Mouse (Mus musculus) ES-Bruce4 (cell line): ENCODE results near the gene Mrps35. TPM values are rescaled to one million over a fixed set of nuclear protein-coding genes. Genes with fewer than 3 reads are reported as not detected.

Experiments
- H3K27ac ChIP-seq: 2 replicates; pipeline ENCODE4 v1.5.1; 2012; ENCODE audit warnings: low read length, inconsistent platforms; ENCODE audit not compliant: insufficient read depth
- H3K27me3 ChIP-seq: 2 replicates; pipeline ENCODE4 v1.6.1; 2012; ENCODE audit warnings: mild to moderate bottlenecking, low read length, inconsistent platforms; ENCODE audit not compliant: control insufficient read depth, poor library complexity, insufficient read depth, severe bottlenecking
- H3K36me3 ChIP-seq: 2 replicates; pipeline ENCODE4 v1.6.1; 2012; ENCODE audit warnings: inconsistent platforms, mild to moderate bottlenecking, low read length, moderate library complexity; ENCODE audit not compliant: control insufficient read depth, poor library complexity, insufficient read depth, severe bottlenecking
- H3K4me1 ChIP-seq: one replicate; pipeline ENCODE4 v1.8.1; 2011; ENCODE audit warnings: low read length; ENCODE audit not compliant: control insufficient read depth, insufficient read depth
- H3K4me3 ChIP-seq: 2 replicates; pipeline ENCODE4 v1.5.1; 2011; ENCODE audit warnings: low read depth, mild to moderate bottlenecking, low read length
- H3K9ac ChIP-seq: 2 replicates; pipeline ENCODE4 v1.6.1; 2012; ENCODE audit warnings: low read depth, mild to moderate bottlenecking, inconsistent platforms; ENCODE audit not compliant: poor library complexity, severe bottlenecking
- H3K9me3 ChIP-seq: replicated peaks from 2 replicates; pipeline ENCODE4 v1.6.1; 2012; ENCODE audit warnings: mild to moderate bottlenecking, low read length, inconsistent platforms; ENCODE audit not compliant: control insufficient read depth, poor library complexity, insufficient read depth, severe bottlenecking
- CTCF ChIP-seq: IDR thresholded peaks from one replicate; pipeline ENCODE4 v1.8.1; 2011; ENCODE audit warnings: low read depth, low read length
- EP300 ChIP-seq: IDR thresholded peaks from 2 replicates; pipeline ENCODE4 v1.6.1; 2011; ENCODE audit warnings: low read depth, low read length; ENCODE audit not compliant: insufficient read depth
- POLR2A ChIP-seq: IDR thresholded peaks from one replicate; pipeline ENCODE4 v1.8.1; 2011; ENCODE audit warnings: low read length; ENCODE audit not compliant: insufficient read depth
- polyA plus RNA-seq: library from polyadenylated mRNA; stranded (reverse); fragments of >200 nt; gene quantifications from 2 replicates; pipeline ENCODE4 v1.2.4, GENCODE M21; 2011; ENCODE audit warnings: low read depth; ENCODE audit not compliant: missing spikeins, insufficient read depth, insufficient read length

Mrps35 gene
- polyA plus RNA-seq, 1 experiment: 87.6 TPM

GRCm38 (mm10) chr6:147087736-147088135, 45.2 kb downstream of the Mrps35 start:
- TF ChIP-seq CTCF: no peak
- no peak for TF ChIP-seq EP300
- TF ChIP-seq POLR2A: no peak
- H3K27me3 ChIP-seq: no peaks in the 10 kb centered on the region

GRCm38 (mm10) chr6:147088517-147088916, 46.0 kb downstream of the Mrps35 start:
- no peak overlapping the region for H3K9ac ChIP-seq
- H3K4me3 ChIP-seq: no peak overlapping the region
- H3K4me1 ChIP-seq: peaks cover 3% of the 10 kb centered on the region
- H3K9me3 ChIP-seq: no peaks in the 10 kb centered on the region
- no peak for TF ChIP-seq POLR2A
- TF ChIP-seq CTCF: no peak
- no peak for TF ChIP-seq EP300
- no peaks in the 10 kb centered on the region for H3K27me3 ChIP-seq
- H3K27ac ChIP-seq: no peak overlapping the region
- H3K36me3 ChIP-seq: no peaks in the 10 kb centered on the region

More at GRCm38 (mm10) chr6:147087736-147088135, 45.2 kb downstream of the Mrps35 start:
- no peak overlapping the region for H3K4me3 ChIP-seq
- no peaks in the 10 kb centered on the region for H3K36me3 ChIP-seq
- H3K9me3 ChIP-seq: no peaks in the 10 kb centered on the region
- no peak overlapping the region for H3K9ac ChIP-seq
- H3K4me1 ChIP-seq: peaks cover 3% of the 10 kb centered on the region
- H3K27ac ChIP-seq: no peak overlapping the region

GRCm38 (mm10) chr6:147090191-147090590, 47.6 kb downstream of the Mrps35 start:
- Histone ChIP-seq H3K4me3 (no peak overlapping the region; the same call in 1 of the 2 replicates), H3K9ac (no peak overlapping the region), H3K27me3 (no peaks in the 10 kb centered on the region), H3K4me1 (no peaks in the 10 kb centered on the region), H3K9me3 (no peaks in the 10 kb centered on the region), H3K36me3 (peaks cover 5% of the 10 kb centered on the region), H3K27ac (no peak overlapping the region)
- TF ChIP-seq POLR2A (no peak), EP300 (no peak), CTCF (no peak)

- Histone ChIP-seq H3K27ac (0 out of 2 replicates have a peak within 1 kb of the TSS, but pooled peaks have one; percentile 6), H3K36me3 (peaks cover 10% of the 10 kb centered on the region), H3K27me3 (no peaks in the 10 kb centered on the region), H3K9ac (peak within 1 kb of the TSS; percentile 63), H3K9me3 (no peaks in the 10 kb centered on the region), H3K4me3 (peak within 1 kb of the TSS; percentile 94), H3K4me1 (no peaks in the 10 kb centered on the region)
- TF ChIP-seq CTCF (no peak), POLR2A (peak; percentile 9)
Observed at GRCm38 (mm10) chr6:147091136-147092120, 48.9 kb downstream of the Mrps35 start, which contains the start of gene Klhl42. Klhl42 (plus strand) TSS chr6:147091379.

GRCm38 (mm10) chr6:147092136-147092535, 49.6 kb downstream of the Mrps35 start:
- no peaks in the 10 kb centered on the region for H3K27me3 ChIP-seq
- H3K27ac ChIP-seq: no peak overlapping the region
- peak overlapping the region; percentile 94 for H3K4me3 ChIP-seq
- no peaks in the 10 kb centered on the region for H3K9me3 ChIP-seq
- peaks cover 10% of the 10 kb centered on the region for H3K36me3 ChIP-seq
- H3K4me1 ChIP-seq: no peaks in the 10 kb centered on the region
- no peak for TF ChIP-seq EP300
- no peak for TF ChIP-seq CTCF
- TF ChIP-seq POLR2A: no peak
- H3K9ac ChIP-seq: peak overlapping the region; percentile 63

GRCm38 (mm10) chr6:147094771-147095170, 52.2 kb downstream of the Mrps35 start:
- TF ChIP-seq EP300 (no peak), CTCF (no peak), POLR2A (no peak)
- Histone ChIP-seq H3K36me3 (peaks cover 10% of the 10 kb centered on the region), H3K4me3 (no peak overlapping the region), H3K9ac (no peak overlapping the region), H3K27ac (no peak overlapping the region), H3K4me1 (peaks cover 1% of the 10 kb centered on the region), H3K27me3 (no peaks in the 10 kb centered on the region), H3K9me3 (no peaks in the 10 kb centered on the region)
